Mouse (Mus musculus) gastrocnemius, postnatal 25 days (tissue): Measurements from ENCODE around the gene Slc24a5. TPM values are rescaled to one million over a fixed set of nuclear protein-coding genes. Genes with fewer than 3 reads are reported as not detected.
"Not testable (repeated sequence)": the region's sequence is repeated elsewhere in the genome, so short reads cannot be mapped to it uniquely, and the experiment has no call there.

Experiments
- DNase-seq: peaks from one replicate; pipeline ENCODE4 v3.0.0; 2022
- long read RNA-seq, 2 experiments: library from polyadenylated mRNA; stranded (forward); transcript quantifications; one replicate each; pipeline ENCODE4 v2.0.0; 2021
- total RNA-seq, 2 experiments: library from RNA; stranded (reverse); gene quantifications; 1 replicate in 1 of 2; 2 replicates in 1 of 2; pipeline ENCODE4 v1.2.3; 2021

Gene Slc24a5
- not detected for total RNA-seq
- long read RNA-seq, experiment 1, partial matches to known transcripts, result 1 of 1 reads
- long read RNA-seq, experiment 1, other reads (novel, unspliced or antisense), result 0 of 1 reads
- long read RNA-seq, experiment 2, partial matches to known transcripts, result 1 of 1 reads
- long read RNA-seq, experiment 2, other reads (novel, unspliced or antisense), result 0 of 1 reads

DNA sequence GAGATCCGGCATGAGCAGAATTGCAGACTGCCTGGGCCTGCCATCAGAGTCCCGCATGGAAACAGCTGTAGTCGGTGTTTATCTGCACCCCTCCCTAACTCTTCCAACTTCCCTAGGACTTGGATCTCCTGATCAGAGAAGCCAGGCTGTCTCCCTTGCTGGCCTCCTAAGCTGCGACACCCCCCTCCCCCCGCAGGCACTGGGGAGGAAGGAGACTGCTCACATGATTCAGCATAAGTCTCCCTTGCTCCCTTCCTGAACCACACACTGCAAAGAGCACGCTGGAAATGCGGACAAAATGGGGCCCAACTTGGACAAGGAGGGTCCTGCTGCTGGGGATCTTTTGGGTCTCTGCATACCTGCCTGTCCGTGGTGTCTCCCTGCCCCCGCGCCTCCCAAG is at the start of gene Slc24a5:
Slc24a5 (plus strand) TSS at position 231 of the 400 bp plus-strand sequence.
- DNase-seq, result no peak

DNA sequence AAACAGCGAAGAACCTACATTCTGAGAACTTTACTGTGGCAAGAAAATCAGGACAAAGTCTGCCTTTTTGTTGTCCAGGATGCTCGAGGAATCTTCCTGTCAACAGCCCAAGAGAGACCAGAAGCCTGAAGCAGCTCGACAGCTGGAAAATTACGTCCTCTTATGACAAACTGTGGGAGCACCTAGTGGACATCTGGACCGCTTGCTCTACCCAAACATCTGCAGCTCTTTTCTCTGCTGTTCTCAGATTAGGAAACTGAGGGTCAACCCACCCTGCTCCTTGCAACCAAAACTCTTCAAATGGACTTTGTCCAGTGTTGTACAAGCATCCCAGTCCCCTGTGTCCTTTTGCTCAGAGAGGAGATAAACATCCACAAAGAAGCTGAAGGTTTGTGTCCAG is 43.5 kb upstream of the Slc24a5 start:
- DNase-seq, result peak; percentile 57

- DNase-seq, result no peak
Measured at GRCm38 (mm10) chr2:125026358-125027000, 41.4 kb upstream of the Slc24a5 start.

- DNase-seq, result no peak
Measured at GRCm38 (mm10) chr2:125030591-125030990, 37.3 kb upstream of the Slc24a5 start.

- no peak for DNase-seq
Measured at GRCm38 (mm10) chr2:125031111-125031510, 36.8 kb upstream of the Slc24a5 start.

GRCm38 (mm10) chr2:125031562-125032257 is 36.2 kb upstream of the Slc24a5 start:
- DNase-seq, result no peak

DNA sequence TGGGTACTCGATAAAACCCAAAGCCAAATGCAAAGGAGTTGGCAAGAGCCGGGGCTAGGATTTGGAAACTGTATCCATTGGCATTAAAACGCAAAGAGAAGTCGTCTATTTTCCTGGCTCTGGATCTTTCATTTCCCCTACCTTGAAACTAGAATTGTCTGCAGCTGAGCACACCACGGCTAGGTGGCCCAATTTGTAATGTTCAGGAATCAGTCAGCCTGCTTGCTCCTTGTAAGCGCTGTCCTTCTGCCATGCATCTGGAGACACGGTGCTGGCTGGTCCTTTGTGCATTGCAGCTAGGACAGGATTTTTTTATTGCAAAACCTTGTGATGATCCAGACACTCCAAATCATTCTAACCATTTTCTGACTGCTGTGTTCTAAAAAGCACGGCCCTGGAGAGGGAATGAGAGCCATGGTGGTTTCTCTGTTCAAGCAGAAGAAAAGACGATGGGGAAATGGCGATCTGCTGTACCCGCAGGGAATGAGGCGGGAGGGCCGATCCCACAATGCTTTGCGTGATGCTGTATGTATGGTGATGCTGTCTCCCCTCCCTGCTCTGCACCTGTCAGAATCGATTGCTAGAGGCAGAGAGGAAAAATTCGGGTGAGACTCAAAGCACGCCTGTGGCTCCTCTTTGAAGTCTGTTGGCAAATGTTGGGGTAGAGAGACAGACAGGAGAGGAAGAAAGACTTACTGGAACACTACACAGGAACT is 35.5 kb upstream of the Slc24a5 start:
- no peak for DNase-seq

DNA sequence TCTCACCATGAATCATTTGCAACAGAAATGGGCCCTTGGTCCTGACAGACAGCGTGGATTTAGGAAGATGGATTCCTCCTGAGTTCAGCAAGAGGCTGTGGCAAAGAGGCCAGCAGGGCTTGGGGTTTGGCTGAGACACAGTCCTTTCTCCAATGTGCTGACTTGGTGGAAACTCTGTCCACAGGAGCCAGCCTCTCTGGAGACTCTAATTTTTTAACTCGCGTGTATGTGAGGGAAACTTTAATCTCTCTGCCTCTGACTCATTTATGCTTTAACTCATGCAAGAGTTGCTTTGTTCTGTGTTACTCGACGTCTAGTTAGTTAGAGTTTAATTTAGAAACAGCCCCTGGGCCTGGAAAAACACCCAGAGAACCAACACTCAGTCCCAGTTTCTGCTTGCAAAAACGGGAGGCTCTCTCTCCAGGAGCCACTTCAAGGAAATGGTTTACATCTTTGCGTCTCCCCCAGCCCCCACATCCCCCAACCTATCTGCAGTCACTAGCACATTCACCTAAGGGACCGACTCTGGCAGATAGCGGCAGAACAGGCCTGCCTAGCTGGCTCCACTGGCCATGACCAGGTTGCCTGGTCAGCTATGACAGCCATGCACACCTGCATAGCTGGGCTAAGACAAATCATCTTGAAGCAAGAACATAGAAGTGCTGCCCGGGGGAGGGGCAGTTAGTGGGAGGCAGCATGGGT is 34.7 kb upstream of the Slc24a5 start:
- DNase-seq, result no peak

GRCm38 (mm10) chr2:125055316-125055903 is 12.5 kb upstream of the Slc24a5 start:
- no peak for DNase-seq

DNA sequence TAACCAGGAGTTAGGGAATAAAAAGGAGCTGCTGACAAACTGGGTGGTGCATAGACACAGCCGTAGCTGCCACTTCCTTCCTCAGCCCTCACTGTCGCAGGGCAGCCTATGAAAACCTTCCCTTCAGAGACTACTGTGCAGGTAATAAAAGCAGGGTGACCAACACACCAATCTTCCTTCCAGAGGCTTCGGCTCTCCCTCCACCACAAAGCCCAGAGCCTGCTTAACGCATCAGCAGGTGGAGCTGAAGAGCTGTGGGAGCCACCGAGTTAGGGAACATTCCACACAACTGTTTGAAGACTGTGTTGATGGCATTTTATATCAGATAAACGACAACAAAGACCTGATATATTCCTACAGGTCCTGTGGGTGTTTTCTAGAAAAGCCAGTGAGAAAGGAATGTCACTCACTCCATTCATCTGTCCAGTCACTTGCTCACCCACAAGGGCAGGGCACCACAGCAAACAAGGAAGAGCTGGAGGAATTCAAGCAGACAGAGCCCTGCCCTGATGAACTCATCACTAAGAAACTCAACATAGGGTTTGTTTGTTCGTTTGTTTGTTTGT is 10.6 kb upstream of the Slc24a5 start:
- no peak for DNase-seq

DNA sequence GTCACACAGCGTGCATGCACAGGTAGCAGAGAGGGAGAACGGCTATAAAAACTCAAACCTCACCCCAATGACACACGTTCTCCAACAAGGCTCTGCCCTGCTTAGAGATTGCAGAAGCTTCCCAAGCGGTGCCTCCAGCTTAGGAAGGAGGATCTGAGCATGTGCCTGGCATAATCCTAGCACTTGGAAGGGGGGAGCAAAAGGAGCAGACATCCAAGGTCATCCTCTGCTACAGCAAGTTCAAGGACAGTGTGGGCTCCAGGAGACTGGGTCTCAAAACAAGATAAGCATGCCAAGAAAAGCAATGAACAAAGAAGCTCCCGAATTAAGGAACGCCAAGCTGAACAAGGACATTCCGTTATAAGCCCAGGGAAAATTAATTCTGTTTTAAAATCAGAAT is 6.5 kb upstream of the Slc24a5 start:
- no peak for DNase-seq

GRCm38 (mm10) chr2:125062944-125063343 is 5.0 kb upstream of the Slc24a5 start:
- DNase-seq, result no peak

GRCm38 (mm10) chr2:125067373-125067772 is 551 bp upstream of the Slc24a5 start:
- DNase-seq, result no peak

GRCm38 (mm10) chr2:125068696-125069095 is 772 bp downstream of the Slc24a5 start:
- DNase-seq, result no peak

DNA sequence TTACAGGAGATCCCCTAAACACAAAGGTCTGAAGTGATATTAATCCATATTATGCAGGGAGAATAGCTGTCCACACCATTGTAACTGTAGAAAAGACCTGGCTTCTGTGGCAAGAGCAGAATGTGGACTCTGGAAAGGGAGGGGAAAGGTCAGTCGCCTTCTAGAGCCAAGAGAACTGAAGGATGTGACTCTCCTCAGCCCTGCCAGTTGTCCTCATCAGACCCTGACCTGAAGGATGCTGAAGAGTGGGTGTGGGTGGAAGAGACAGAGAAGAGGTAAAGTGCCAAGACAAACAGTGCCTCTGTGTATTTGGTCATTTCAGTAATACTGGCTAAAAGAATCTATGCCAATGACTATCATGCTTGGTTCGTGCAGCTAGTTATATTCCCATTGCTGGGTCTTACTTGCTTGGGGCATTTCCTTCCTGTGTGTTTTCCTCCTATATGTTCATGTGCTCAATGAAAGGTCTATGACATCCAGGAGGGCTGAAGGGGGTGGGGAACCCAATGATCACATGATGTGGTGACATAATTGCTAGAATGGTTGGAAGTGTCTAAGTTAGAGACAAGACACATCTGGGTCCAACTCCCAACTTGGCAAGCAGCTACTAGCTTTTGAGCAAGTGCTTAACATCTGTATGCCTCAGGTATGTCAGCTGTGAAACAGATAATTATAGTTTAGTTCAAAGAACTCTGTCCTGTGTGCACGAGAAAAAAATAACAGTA is 5.3 kb downstream of the Slc24a5 start:
- DNase-seq, result no peak

- DNase-seq, result no peak
Measured at GRCm38 (mm10) chr2:125083879-125084278, 16.0 kb downstream of the Slc24a5 start.

GRCm38 (mm10) chr2:125088757-125089156 is 20.8 kb downstream of the Slc24a5 start:
- DNase-seq, result no peak

DNA sequence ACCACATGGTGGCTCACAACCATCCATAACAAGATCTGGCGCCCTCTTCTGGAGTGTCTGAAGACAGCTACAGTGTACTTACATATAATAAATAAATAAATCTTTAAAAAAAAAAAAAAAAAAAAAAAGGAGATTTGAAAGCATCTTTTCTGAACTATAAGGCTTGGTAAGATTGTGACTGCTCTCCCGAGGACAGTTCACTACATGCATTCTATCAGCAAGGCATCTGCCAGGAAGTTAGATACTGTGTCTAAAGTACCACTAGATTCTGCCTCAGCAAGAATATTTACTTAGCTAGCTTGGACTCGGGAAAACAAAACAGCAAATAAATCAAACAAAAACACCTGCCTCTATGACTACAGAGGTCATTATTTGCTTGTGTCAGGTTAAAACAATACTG is 24.2 kb downstream of the Slc24a5 start:
- not testable (repeated sequence) for DNase-seq

DNA sequence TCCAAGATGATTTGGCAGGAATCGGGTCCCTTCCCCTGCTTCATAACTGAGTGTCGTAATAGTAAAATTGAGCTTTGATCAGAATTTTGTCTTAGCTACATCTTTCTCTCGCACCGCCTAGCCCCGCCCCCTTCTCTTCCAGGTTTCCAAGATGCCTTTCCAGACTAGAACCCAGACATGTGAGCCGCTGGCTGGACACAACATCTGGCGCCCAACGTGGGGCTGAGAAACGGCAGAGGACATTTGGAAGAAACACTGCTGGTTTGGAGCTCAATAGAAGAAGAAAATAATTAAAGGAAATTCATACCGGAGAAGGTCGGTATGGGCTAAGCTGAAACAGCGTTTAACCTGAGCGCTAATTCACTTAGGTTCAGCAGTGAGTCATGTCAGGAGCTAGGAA is 36.6 kb downstream of the Slc24a5 start:
- not testable (repeated sequence) for DNase-seq

- not testable (repeated sequence) for DNase-seq
Measured at GRCm38 (mm10) chr2:125106536-125106935, 38.6 kb downstream of the Slc24a5 start.
